Mouse (Mus musculus): ENCODE measurements around the gene Gm20388. TPM values are rescaled to one million over a fixed set of nuclear protein-coding genes. Genes with fewer than 3 reads are reported as not detected.

Gene Gm20388
- total RNA-seq, 2 experiments from 2014 or later = 8.8 TPM

DNA sequence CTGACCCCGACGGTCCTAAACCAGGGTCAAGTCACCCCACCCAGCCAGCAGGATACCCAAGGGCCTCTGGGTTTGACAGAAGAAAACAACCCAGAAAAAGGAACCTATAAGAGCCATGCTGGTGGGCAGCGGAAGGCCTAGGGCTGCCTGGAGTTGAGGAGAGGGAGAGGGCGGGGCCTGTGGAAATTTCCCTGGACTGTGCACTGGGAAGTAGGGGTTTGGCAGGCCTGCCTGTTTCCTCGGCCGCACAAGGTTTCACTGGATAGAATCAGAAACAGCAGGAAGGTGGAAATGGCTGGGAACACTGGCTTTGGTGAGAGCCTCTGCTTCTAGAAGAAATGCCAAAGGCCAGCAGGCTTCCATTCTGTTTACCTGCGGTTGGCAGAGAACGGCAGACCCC lies 162.2 kb downstream of the Gm20388 start:
- DNase-seq (ENCODE audit: extremely low spot score in 1 of 2, low spot score in 1 of 2) = no peak

DNA sequence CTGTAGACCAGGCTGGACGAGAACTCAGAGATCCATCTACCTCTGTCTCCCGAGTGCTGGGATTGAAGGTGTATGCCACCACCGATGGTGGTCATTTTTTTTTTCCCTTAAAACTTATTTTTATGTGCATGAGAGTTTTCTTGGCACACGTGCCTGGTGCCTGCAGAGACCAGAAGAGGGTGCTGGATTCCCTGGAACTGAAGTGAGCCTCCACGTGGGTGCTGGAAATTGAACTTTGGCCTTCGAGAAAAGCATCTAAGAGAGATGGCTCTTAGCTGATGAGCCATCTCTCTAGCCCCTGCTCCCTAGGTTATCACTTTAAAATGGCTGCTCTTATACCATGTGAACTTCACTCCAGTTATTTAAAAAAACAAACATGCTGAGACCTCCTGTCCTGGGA lies 163.9 kb downstream of the Gm20388 start:
- no peak for DNase-seq (ENCODE audit: extremely low spot score in 1 of 2, low spot score in 1 of 2)

DNA sequence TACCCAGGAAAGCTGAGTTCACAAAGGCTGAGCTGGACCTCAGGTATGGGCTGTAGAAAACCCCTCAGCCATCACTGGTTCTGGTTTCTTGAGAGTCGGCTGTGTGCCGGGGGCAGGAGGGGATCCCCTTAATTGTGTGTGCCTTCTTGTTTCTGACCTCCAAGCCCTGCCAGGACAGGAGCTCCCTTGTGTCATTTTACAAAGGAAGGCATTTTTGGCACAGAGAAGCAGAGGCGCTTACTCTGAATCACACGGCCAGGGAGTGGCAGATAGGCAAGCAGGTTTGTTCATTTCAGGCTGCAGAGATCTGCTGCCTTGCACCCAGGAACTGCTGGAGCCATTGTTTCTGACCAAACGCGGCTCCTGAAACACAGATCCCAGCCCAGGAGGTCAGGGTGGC lies 164.7 kb downstream of the Gm20388 start:
- DNase-seq (ENCODE audit: extremely low spot score in 1 of 2, low spot score in 1 of 2) = no peak

DNA sequence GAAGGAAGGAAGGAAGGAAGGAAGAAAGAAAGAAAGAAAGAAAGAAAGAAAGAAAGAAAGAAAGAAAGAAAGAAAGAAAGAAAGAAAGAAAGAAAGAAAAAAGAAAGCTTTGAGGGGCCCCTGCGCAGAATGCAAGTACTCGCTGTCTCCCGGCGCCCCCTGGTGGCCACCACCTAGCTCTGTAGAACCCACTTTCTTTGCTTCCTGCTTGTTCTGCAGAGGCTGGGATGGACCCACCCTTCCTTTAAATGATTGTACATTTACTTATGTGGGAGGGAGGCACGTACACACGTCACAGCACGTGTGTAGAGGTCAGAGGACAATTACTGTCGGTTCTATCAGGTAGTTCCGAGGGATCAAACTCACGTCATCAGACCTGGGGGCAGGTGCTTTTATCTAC lies 167.4 kb downstream of the Gm20388 start:
- peak; percentile 78 to 93 for DNase-seq (ENCODE audit: extremely low spot score in 1 of 2, low spot score in 1 of 2)

DNA sequence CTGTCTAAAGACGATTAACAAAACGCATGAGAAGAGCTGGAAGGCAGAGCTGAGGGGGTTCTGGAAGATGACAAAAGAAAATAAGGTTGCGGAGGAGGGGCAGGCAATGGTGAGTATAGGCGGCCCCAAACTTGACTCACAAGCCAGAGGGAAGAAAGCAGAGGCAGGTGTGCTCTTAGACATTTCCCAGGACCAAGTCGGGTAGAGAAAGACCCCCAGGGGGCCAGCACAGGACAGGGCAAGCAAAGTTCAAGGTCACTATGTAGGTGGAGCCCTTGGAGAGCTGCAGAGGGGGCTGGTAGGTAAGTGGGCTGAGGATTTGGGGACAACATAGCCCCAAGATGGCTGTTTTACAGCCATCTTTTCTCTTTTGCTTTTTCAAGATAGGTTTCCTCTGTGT lies 168.7 kb downstream of the Gm20388 start:
- no peak for DNase-seq (ENCODE audit: extremely low spot score in 1 of 2, low spot score in 1 of 2)

DNA sequence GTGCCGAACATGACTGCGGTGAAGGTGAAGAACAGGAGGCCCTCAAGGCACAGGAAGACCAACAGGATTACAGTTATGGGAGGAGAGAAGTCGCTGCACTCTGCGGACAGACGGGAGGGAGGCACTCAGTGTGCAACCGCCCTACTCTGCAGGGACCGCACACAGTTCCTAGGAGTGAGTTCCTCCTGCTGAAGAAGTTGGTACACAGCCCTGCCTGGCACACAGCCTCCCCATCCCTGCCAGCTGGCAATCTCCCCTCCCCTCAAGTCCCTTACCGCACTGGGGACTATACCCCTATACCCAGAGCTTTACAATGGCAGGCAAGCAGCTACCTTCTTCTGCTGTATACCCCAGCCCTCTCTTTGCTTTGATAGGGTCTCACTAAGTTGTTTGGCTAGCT lies 172.6 kb downstream of the Gm20388 start:
- peak in 1 of 2 experiments; percentile 32 for DNase-seq (ENCODE audit: extremely low spot score in 1 of 2, low spot score in 1 of 2)

DNA sequence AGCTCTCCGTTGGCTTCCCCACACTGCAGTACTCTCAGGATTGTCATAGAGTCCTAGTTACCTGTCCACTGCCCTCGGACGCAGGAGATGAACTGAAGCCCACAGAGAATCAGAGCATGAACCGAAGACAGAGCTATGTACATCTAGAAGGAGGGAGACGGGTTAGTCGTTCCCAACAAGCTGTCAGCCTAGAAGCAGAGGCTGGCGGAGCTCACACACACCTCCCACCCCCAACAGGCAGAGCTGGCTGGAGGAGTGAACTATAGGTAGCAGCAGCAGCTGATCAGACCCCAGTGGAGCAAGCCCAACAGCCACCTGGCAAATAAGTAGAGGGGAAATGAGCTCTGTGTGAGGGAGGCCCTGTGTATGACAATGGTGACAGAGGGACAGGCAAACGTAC lies 174.1 kb downstream of the Gm20388 start:
- DNase-seq (ENCODE audit: extremely low spot score in 1 of 2, low spot score in 1 of 2) = no peak

DNA sequence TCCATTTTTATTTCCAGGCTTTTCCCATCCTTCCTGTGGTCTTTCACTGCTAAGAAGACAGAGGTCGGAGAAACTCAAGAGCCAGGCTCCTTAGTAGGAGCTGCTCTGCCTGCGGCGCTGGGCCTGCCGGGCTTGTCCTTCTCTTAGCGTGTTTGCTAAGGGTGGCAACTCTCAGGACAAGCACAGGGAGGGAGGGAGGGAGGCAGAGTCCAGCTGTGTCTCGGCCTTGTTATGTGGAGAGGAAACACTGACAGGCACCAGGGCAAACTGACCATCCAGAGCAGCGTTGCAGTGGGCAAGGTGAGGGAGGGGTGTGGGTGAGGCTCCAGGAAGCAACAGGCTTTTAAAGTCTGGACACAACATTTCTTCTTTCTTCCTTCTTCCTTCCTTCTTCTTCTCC lies 178.9 kb downstream of the Gm20388 start:
- DNase-seq (ENCODE audit: extremely low spot score in 1 of 2, low spot score in 1 of 2) = no peak

DNA sequence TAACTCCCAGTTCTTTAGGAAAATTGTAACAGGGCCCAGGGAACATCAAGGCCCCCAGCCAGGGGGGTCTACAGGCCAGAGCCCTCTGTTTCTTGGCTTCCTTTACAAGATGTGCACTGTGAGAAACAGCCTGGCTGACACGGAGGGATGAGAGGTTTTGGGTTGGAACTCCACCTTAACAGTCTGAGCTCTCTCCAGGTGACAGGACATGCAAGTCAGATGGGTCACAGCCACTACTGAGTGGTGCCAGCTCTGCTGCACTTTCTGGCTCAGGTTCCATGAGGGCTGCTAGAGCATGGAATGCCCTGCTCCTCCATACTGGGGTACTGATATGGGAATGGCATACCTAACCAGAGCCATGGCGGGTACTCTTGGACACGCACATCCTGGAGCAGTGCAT lies 180.4 kb downstream of the Gm20388 start:
- no peak for DNase-seq (ENCODE audit: extremely low spot score in 1 of 2, low spot score in 1 of 2)

DNA sequence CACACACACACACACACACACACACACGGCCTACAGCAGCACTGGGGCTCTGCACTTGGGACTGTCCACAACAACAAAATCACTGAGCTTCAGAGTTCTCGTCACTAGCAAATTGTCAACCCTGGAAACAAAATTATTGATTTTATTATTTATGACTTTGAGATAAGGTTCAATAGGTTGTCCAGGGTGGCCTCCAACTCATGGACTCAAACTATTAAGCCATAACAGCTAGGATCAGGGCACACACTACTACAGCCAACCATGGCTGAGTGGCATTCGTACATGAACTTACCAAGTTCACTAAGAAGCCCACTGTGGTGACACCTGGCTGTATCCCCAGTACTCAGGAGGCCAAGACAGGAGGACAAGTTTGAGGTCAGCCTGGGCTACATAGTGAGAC lies 182.5 kb downstream of the Gm20388 start:
- no peak for DNase-seq (ENCODE audit: extremely low spot score in 1 of 2, low spot score in 1 of 2)

DNA sequence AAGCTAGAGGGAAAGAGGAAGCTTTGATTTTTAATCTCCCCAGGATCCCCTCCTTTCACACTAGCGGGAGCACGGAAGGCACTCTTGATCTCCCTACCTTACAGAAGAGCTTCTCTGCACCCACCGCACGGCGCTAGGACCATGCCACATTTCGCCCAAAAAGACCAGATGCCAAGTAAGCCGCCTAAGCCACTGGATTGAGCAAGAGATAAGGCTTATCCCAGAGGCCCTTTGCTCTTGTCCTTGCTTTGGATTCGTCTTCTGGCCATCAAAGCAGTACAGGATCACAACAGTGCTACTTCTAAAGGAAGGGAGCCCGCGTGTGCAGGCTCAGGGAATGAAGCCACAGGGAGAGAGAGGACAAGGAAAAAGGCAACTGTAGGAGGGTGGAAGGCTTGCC lies 184.2 kb downstream of the Gm20388 start:
- no peak for DNase-seq (ENCODE audit: extremely low spot score in 1 of 2, low spot score in 1 of 2)

DNA sequence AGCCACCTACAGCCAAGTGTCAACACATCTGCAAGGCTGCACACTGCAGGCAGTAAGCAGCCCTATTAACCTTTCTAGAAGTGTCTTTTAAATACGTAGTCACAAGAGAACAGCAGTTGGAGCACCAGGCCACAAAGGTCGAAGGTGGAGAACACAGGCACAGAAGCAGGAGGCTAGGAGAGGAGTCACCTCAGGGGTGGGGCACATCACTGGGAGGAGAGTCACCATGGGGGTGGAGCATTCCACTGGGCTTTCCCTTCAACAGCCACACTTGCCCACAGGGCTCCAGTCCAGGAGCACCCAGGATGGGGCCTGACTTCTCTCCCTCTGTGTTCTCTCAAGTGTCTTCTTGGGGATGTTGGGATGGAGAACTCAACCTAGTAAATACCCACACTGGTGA lies 185.8 kb downstream of the Gm20388 start:
- DNase-seq (ENCODE audit: extremely low spot score in 1 of 2, low spot score in 1 of 2) = no peak

DNA sequence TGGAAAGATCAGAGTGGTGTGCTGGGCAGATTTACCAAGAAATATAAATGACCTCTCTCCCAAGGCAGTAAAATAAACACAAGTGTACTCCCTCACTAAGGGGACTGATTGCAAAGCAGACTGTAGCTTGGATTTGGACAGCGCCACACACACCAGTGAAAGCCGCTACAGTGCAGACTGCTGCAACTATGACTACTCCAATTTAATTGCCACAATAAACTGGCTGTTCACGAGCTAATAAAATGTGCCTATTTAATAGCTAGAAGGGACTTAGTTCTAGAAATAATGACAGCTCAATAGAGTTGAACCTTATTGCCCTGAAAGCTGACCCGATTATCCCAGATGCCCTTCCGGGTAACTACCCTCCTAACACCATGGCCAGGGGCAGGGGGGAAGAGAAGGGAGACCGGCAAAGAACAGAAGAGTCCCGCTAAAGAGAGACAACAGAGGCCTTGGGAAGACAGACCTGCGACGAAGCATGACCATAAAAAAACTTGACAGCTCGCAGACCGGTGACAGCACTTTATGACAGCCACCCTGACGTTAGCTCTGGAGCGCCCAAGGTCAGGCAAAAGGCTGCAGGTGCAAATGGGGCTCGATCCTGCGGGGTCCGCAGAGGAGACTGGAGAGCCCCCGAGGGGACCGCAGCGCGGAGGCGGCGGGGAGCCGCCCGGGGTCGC lies 189.9 kb downstream of the Gm20388 start:
- DNase-seq (ENCODE audit: extremely low spot score in 1 of 2, low spot score in 1 of 2) = no peak

DNA sequence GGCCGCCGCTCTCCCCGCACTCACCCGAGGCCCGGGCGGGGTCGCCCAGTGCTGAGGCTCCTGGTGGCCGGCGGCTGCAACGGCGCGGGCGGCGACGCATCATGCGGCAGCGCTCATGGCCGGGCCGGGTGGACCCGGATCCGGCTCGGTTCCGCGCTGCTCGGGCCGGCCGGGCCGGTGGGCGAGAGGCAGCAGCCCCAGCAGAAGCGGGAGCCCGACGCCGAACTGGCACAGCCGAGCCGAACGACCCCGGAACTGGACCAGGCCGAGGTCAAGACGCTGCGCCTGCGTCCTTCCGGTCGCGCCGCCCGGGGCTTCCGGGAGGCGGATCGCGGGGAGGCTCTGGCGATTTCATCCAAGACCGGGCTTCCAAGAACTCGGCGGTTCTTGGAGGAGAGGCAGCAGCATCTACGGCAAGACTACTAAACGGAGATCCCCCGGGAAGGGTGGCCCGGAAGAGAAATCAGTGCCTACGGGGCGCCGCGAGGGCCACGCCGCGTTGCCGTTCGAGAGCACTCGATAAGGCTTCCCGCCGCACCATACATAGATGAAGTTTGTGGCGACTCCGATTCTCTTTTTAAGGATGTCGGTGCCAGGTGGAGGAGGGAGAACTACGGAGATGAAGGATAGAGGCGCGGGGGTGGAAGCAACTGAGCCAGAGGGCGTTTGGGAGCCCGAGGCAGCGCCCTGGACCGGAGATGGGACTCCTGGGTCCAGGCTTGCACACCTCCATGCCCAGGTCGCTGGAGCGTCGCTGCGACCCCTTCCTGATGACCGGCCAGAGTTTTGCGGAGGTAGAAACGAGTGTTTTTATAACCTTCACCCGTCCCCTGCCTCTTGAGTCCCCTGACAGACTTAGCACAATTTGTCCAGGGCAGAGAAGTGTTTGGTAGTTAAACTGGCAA lies 190.7 kb downstream of the Gm20388 start, which contains the start of gene Zdhhc7:
Zdhhc7 (minus strand) TSS at position 415 of the 905 bp plus-strand sequence.
- DNase-seq (ENCODE audit: extremely low spot score in 1 of 2, low spot score in 1 of 2) = peak; percentile 79 to 83

DNA sequence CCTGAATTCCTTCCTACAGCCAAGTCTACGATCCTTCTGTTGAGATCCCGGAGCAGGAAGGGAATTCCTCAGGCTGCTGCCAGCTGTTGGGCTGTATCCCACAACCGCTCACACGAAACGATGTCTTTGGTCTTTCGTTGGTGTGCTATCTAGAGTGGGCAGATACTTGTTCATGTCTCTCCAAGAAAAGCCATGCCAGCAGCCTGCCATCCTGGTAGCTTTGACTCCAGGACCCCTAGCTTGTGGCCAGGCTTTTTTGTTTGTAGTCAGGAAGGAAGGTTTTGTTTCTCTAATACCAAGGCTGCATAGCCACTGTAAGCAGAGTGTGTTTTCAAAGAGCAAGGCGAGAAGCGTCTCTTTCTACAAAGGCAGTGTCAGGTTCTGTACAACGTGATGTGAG lies 193.3 kb downstream of the Gm20388 start:
- DNase-seq (ENCODE audit: extremely low spot score in 1 of 2, low spot score in 1 of 2) = no peak

DNA sequence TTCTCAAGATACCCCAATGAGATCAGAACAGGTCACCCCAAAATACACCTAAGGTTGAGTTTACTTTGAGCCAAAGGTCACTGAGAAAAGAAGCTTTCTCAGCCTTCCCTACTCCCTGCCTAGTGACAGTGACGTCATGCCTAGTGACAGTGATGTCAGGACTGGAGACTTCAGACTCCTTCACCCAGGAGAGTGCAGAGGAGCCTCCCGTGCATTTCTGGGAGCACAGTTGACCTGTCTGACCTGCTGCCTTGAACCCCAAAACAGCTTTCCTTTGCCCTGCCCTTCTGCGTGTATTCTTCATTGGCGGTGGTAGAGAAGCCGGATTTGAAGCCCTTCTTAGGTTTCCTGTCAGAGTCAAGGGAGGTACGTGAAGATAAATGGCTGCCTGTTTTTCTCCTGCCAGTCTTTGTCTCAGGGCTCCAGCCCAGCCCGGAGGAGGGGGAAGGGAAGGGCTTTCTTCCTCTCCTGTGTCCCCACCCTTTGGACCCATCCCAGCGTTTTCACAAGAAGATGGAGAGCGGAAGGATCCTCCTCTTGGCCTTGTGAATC lies 194.2 kb downstream of the Gm20388 start:
- DNase-seq (ENCODE audit: extremely low spot score in 1 of 2, low spot score in 1 of 2) = no peak

DNA sequence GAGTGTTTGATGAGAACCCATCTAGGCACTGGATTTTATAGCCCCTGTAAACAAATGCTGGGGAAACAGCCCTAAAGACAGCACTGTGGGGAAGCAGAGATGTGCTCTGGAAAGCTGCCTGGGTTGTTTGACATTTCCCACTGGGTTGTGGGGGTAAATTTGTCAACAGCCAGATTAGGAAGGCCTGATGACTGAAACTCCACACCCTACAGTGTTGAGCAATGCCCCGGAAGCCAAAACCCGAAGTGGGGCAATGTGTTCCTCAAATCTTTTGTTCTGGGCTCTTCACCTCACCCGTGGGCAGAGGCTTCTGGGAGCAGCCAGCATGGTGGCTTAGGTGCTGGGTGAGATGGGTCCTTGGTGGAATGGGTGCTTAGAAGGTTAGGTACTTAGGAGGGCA lies 198.5 kb downstream of the Gm20388 start:
- no peak for DNase-seq (ENCODE audit: extremely low spot score in 1 of 2, low spot score in 1 of 2)

DNA sequence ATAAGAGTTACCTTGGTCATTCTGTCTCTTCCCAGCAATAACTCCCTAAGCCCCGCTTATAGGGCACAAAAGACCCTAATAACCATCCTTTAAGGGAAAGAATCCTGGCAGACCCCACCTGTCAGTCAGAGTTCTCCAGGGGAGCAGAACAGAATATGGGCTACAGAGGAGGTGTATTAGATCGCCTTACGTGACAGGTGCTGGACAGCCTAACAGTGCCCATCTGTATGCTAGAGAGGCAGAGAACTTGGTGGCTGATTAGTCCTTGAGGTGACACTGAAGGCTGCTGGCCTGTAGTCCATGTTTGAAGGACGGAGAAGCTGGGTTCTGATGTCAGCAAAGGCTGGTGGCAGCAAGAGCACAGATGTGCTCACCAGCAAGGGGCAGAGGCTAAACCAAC lies 200.3 kb downstream of the Gm20388 start:
- DNase-seq (ENCODE audit: extremely low spot score in 1 of 2, low spot score in 1 of 2) = no peak

DNA sequence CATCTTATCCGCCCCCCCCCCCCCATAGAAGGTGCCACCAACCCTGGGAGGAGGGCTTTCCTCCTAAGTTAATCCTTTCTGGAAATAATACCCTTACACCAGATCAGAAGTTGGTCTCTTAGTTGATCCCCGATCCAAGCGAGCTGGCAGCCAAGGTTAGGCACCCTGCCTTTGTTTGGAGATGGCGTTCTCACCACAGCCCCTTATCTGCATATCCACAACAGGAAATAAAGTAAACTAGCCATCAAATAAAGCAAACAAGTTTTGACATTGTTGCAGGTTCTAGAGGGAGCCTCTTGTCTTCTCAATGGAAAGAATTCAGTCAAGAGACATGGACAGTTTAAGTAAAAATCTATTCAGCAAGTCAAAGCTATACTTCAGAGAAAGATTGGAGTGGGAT lies 200.7 kb downstream of the Gm20388 start:
- no peak for DNase-seq (ENCODE audit: extremely low spot score in 1 of 2, low spot score in 1 of 2)

DNA sequence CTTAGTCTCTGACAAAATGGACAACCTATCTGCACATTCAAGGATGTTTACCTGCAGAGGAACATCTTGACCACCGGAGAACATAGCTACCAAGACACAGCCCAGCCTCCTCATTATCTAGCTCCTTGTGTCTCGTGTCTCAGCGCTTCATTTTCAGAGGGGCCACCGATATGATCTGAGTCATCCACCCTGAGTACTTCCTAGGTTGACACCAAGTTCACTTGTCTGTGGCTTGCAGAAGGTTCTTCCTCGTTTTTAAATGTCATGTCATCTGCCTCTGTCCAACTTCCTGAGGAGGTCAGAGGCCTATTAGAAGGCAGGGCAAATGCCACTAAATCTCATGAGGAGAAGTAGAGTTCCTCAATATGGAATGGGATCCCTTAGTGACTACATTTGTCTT lies 201.9 kb downstream of the Gm20388 start:
- no peak for DNase-seq (ENCODE audit: extremely low spot score in 1 of 2, low spot score in 1 of 2)

DNA sequence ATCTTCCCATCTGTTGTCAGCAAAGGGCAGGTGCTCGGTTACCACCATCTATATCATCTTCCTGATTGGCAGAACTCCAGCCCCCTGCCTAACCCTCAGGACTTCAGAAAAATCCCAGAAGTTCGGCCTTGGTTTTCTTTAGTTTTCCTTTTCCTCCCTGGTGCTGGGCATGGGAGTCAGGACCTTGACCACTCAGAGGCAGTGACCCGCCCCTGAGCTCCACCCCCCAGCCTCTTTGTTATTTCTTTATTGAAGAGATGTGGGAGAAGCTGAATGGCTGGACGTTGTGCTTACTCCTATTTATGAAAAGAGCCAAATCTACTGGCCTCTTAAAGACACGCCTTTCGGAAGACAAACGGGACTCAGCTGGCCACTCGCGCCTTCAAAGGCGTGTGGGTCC lies 202.7 kb downstream of the Gm20388 start:
- no peak for DNase-seq (ENCODE audit: extremely low spot score in 1 of 2, low spot score in 1 of 2)
